Mouse (Mus musculus) testis, adult 2 months (tissue): ENCODE measurements at regions not wholly inside any gene's neighbourhood (a gene's known extent, or its start where the extent isn't known, plus 50 kb on each side); places are given as distances from the start of the nearest gene placed in this dataset.

ENCODE experiments used
- CTCF ChIP-seq: fragments of 200-500 bp; IDR thresholded peaks from 2 replicates; pipeline ENCODE4 v1.5.1; 2012; ENCODE audit warnings: low read depth, mild to moderate bottlenecking, inconsistent platforms, low read length, moderate library complexity; ENCODE audit not compliant: control insufficient read depth, insufficient read depth, insufficient replicate concordance
- POLR2A ChIP-seq: fragments of 200-500 bp; IDR thresholded peaks from 2 replicates; pipeline ENCODE4 v1.6.1; 2012; ENCODE audit warnings: low read depth, mild to moderate bottlenecking, inconsistent platforms, low read length, moderate library complexity; ENCODE audit not compliant: control insufficient read depth

- TF ChIP-seq CTCF (no peak), POLR2A (no peak)
Observed at GRCm38 (mm10) chr10:8065746-8066145, 109.7 kb upstream of the Tab2 start.
